Mouse (Mus musculus) ES-CJ7 (cell line): ENCODE measurements around the gene Anapc11.
"Not testable (repeated sequence)": the region's sequence is repeated elsewhere in the genome, so short reads cannot be mapped to it uniquely, and the experiment has no call there.

ENCODE experiments used
- DNase-seq: peaks from one replicate; pipeline ENCODE4 v3.0.0; 2011; ENCODE audit warnings: low read depth, low spot score

Anapc11 gene

GRCm38 (mm10) chr11:120575046-120575445 is 23.2 kb upstream of the Anapc11 start:
- no peak for DNase-seq

- DNase-seq: no peak
Observed at GRCm38 (mm10) chr11:120575940-120576339, 22.3 kb upstream of the Anapc11 start.

GRCm38 (mm10) chr11:120576365-120576981 is 21.7 kb upstream of the Anapc11 start:
- DNase-seq: no peak

GRCm38 (mm10) chr11:120577211-120578023 is 20.8 kb upstream of the Anapc11 start:
- peak; percentile 78 for DNase-seq

- DNase-seq: no peak
Observed at GRCm38 (mm10) chr11:120578024-120578693, 20.1 kb upstream of the Anapc11 start.

GRCm38 (mm10) chr11:120578694-120579243 is 19.5 kb upstream of the Anapc11 start:
- no peak for DNase-seq

- peak; percentile 81 for DNase-seq
Observed at GRCm38 (mm10) chr11:120579316-120580107, 18.7 kb upstream of the Anapc11 start.

GRCm38 (mm10) chr11:120580190-120580589 is 18.0 kb upstream of the Anapc11 start:
- DNase-seq: no peak

- DNase-seq: no peak
Observed at GRCm38 (mm10) chr11:120580871-120581331, 17.3 kb upstream of the Anapc11 start.

- peak; percentile 86 for DNase-seq
Observed at GRCm38 (mm10) chr11:120581490-120582267, 16.5 kb upstream of the Anapc11 start, which contains the start of gene Arhgdia. Gene Arhgdia, minus strand, starts transcription at chr11:120581624.

- DNase-seq: peak; percentile 74
Observed at GRCm38 (mm10) chr11:120582268-120582981, 15.8 kb upstream of the Anapc11 start.

GRCm38 (mm10) chr11:120582982-120583293 is 15.3 kb upstream of the Anapc11 start:
- not testable (repeated sequence) for DNase-seq

GRCm38 (mm10) chr11:120583937-120584336 is 14.3 kb upstream of the Anapc11 start:
- peak; percentile 57 for DNase-seq

GRCm38 (mm10) chr11:120588531-120588930 is 9.7 kb upstream of the Anapc11 start:
- DNase-seq: no peak

GRCm38 (mm10) chr11:120597240-120598235 is 683 bp upstream of the Anapc11 start:
- DNase-seq: no peak

GRCm38 (mm10) chr11:120598990-120599549 is 849 bp downstream of the Anapc11 start:
- no peak for DNase-seq

- DNase-seq: no peak
Observed at GRCm38 (mm10) chr11:120600716-120601115, 2.5 kb downstream of the Anapc11 start.

- DNase-seq: no peak
Observed at GRCm38 (mm10) chr11:120603545-120603944, 5.3 kb downstream of the Anapc11 start.
